Mouse (Mus musculus): ENCODE measurements at regions not wholly inside any gene's neighbourhood (a gene's known extent, or its start where the extent isn't known, plus 50 kb on each side); places are given as distances from the start of the nearest gene placed in this dataset.

- no peak for TF ChIP-seq POLR2A (IDR thresholded peaks at IDR 0.05; ENCODE audit: low read depth, low read length)
- no peak for TF ChIP-seq CTCF (IDR thresholded peaks at IDR 0.05; ENCODE audit: extremely low read depth, insufficient read length, insufficient replicate concordance, low read depth, low read length)
Measured at GRCm38 (mm10) chr1:90428334-90428733, 174.4 kb upstream of the Cops8 start.

All from small intestine, adult 2 months (tissue).